Mouse (Mus musculus) lung, postnatal 36 days (tissue): ENCODE measurements around the gene Elovl3.
"Not testable (repeated sequence)": the region's sequence is repeated elsewhere in the genome, so short reads cannot be mapped to it uniquely, and the experiment has no call there.

Experiments used
- DNase-seq: peaks from one replicate; pipeline ENCODE4 v3.0.0; 2022; ENCODE audit warnings: mixed read lengths

Gene Elovl3

DNA sequence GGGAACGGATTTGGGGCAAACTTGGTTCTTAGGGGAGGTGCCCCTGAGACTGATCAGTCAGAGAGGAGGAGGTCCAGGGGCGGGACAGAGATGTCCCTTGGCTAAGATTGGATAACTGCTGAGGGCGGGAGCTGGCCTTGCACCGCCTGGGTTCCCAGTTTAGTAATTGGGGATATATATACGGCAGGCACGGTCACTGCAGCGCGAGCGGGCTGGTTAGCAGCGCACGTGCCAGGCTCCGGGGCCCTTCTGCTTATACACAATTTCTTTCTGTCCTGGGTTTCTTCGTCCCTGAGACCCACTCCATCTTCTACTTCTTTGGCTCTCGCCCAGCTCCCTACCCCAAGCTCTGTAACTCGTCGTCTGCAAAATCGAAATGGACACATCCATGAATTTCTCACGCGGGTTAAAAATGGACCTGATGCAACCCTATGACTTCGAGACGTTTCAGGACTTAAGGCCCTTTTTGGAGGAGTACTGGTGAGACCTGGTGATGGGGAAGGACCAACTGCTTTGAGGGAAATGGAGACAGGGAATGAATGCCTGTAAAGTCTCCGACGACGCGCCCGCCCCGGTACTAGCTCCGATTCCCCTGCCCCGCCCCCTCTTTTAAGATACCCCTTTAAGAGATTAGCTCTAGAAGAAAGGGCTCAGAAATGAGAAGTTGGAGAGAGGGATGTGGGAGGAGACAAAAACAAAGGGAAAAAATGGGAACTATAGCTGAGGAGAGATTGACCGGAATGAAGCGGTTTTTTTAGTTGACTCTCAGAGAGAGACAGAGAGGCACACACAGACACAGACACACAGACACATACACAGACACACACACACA is at the start of gene Elovl3:
Elovl3 (plus strand) TSS at position 204 of the 832 bp plus-strand sequence.
- peak; percentile 56 for DNase-seq

DNA sequence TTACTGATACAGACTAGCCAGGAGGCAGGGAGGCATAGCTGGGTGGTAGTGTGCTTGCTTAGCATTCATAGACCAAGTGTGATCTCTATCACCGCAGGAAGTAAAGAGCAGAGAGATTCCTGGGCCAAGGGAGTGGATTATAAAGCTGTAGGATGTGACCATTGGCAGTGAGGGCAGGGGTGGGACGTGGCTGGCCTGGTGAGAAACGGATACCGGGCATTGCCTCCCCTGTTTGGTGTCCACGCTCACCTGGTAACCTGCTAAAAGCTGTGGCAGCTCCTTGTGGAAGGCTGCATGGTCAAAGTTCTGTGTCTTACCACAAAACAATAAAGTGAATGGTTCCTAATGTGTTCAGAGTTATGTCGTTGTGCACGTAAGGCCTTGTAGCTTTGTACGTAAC is 46.5 kb upstream of the Elovl3 start:
- no peak for DNase-seq

DNA sequence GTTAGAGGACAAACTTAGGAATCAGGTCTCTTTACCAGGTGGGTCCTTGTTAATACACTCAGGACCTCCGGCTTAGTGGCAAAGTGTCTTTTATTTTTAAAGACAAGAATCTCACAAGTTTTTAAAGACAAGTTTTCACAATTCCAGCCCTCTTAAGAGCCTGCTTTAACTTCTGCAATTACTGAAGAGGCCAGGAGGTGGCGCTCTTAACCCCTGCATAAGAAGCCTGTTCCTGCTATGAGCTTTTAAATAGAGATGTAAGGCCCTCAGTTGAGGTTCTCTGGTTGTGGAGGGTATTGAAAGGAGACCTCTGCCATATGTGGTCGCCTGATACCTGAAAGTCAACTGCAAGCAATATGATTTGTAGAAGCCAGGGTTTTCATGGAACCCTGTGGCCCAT is 45.4 kb upstream of the Elovl3 start:
- DNase-seq: peak; percentile 66

DNA sequence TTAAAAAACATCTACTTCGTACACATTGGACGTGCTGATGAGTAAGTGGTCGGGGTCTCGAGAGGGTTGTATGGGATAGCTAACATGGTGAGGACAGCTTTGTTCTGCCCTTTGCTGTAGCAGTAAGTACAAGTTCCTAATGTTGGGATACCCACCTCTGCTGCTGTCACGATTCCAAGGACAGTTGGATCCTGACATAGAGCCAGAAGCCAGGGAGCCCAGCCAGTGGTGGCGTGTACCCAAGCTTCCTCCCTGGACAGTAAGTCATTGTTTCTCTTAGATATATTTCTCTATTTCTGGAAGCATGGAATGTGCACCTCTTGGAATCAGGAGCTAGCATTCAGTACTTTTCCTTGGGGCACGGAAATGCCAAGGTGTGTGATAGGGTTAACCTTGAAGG is 43.8 kb upstream of the Elovl3 start:
- no peak for DNase-seq

DNA sequence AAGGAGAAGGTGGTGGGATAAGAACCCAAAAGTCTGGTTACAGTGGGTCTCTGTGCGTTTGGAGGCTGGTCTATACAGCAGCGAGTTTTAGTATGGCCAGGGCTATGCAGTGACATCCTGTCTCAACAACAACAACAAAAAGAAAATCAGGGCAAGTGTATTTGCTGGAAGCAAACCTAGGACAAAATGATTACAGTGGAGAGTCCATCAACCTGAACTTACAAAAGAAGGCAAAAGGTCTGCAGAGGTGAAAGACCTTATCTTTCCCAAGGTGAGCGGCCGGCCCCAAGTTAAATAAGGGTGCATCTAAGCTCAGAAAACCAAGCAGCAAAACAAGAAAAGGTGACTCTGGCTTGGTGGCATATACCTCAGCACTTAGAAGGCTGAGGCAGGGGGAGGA is 40.1 kb upstream of the Elovl3 start:
- DNase-seq: no peak

DNA sequence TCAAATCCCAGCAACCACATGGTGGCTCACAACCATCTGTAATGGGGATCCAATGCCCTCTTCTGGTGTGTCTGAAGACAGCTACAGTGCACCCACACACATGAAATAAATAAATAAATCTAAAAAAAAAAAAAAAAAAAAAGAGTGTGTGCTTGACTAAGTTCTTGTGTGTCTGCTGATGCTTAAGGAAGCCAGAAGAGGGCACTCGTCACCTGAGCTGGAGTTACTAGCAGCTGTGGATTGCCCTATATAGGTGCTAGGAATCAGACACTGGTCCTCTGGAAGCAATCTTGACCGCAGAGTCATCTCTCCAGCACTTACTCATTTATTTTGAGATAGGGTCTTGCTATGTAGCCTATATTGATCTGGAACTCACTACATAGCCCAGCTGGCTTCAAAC is 37.6 kb upstream of the Elovl3 start:
- no peak for DNase-seq

DNA sequence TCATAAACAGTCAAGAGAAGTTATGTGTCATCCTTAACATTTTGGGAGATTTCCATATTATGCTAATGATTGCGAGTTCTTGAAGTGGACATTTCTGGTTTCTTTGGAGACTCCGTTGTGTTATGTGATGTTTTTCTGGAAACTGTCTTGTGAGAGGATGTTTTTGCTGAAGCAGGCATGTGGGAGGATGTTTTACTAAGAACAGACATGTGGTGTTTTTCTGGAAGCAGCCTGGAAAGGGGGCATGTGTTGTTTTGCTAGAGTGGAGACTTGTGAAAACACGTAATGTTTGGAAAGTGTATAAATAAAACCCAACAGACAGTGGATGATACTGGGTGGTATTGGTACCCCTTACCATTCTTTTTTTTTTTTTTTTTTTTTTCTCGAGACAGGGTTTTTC is 36.4 kb upstream of the Elovl3 start:
- DNase-seq: no peak

DNA sequence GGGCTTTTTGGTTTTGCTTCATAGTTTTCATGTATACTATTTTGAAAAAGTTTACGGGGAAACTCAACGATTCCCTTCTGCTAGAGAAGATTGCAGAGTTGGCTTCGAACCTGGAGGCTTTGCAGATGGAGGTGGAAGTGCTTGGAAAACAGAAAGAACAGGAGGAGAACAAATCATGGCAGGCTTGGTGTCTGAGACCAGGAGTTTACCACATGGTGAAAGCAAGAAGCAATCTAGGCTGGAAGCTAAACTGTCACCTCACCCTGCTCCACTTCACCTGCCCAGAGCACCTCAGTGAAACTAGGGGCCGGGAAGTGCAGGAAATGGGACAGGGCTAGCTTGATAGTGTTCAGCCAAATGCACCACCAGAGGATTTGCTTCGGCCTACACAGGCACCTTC is 35.3 kb upstream of the Elovl3 start:
- no peak for DNase-seq

DNA sequence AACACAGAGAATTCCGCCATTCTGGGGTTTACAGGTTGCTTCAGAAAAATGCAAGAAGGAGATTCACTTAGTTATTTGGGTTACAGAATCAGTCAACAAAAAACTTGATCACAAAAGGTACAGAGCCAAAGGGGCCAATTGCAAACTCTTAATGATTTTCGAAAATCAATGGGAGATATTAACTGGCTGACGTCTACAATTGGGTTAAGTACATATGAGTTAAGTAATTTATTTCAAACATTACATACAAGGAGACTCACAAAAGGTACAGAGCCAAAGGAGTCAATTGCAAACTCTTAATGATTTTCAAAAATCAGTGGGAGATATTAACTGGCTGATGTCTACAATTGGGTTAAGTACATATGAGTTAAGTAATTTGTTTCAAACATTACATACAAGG is 32.1 kb upstream of the Elovl3 start:
- no peak for DNase-seq

DNA sequence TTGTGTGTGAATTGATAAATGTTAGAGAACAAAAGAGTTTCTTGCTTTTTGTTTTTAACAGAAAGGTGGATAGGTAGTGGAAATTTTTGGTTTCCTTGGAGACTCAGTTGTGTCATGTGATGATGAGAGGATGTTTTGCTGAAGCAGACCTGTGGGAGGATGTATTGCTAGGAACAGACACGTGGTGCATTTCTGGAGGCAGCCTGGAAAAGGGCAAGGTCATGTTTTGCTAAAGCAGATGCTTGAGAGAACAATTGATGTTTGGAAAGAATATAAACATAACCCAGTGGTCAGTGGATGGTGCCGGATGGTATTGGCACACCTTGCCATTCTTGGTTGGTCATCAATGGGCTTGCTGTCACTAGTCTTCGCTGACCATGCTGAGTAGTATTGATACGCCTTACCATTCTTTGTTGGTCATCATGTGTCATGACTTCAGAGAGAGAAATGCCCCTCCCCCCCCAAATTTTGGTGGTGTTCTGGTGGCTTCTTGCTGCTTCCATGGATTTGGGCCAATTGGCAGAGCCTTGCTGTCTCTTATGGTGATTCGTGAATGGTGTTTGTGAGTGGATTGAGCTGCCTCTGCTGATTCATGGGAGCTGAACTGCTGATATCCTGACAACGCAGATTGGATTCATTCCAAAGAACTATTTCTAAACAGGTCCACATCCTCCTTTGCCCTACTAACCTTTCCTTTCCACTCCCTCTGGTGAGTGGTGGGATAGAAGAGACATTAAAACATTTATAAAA is 28.1 kb upstream of the Elovl3 start:
- DNase-seq: no peak

DNA sequence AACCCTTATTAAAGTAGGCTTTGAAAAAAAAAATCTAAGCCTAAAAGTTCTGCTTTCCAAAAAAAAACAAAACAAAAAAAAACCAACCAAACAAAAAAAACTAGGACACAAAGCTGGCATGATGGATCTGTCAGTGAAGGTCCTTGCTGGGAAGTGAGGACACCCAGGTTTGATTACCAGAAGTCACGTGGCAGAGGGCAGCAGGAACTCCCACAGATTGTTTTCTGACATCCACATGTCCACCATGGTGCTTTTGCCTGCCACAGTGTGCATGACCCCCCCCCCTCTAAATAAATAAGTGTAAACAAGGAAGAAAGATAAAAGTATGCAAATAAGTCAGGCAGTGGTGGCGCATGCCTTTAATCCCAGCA is 27.5 kb upstream of the Elovl3 start:
- DNase-seq: no peak

DNA sequence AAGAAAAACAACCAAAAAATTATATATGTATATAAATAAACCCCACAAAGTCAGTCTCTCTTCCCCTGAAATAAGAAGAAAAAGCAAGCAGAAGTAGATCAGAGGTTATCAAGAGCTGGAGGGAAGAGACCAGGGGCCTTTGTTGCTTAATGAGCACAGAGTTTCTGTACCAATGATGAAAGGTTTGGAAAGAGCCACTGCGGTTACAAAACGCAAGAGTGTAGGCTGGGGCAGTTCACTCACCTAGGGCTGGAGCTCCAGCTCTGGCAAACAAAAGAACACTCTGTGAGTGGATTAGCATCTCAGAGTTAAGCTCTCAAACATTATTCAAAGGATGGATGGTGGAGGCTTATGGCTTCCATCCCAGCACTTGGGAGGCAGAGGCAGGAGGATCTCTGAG is 21.5 kb upstream of the Elovl3 start:
- DNase-seq: peak; percentile 20

DNA sequence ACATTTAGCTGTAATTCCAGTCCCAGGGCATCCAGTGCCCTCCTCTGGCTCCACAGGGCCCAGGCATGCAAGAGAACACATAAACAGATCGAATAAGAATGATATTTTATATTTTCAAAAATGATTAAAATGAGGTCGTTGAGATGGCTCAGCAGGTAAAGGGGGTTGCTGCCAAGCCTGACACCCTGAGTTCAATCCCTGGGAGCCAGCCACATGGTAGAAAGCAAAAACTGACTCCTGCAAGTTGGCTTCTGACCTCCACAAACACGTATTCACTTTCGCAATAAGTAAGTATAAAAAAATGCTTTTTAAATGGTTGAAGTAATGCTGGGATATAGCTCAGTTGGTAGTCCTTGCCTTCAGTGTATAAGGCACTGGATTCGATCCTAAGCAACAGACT is 20.9 kb upstream of the Elovl3 start:
- DNase-seq: no peak

DNA sequence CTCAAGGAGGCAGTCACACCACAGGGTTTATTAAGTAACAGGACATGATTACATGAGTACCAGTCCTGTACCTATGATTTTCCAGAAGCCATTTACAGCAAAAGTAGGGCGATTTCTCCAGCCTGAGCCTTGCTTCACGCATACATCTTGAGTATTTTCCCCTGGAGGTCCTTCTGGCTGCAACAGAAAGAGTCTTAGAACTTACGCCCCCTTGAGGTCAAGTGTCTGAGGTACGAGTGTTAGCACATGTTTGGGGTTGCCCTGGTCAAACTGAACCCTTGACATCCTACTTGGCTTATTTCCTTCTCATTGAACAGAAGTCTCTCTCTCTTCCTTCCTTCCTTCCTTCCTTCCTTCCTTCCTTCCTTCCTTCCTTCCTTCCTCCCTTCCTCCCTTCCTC is 17.1 kb upstream of the Elovl3 start:
- no peak for DNase-seq

DNA sequence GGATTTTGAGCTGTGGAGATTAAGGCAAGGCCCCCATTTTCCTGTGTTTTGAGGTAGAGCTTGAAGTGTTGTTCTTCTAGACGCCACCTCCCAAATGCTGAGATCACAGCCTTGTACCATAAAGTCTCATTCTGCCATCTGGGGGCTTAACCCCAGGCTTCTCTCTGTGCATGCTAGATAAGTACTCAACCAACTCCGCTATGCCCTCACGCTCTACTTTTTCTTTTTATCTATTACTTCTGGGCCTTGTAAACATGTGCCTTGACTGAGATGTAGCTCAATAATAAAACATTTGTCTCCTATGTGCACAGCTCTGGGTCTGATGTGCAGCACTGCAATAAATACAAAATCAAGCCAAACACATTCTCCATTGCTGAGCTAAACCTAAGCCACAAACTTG is 12.2 kb upstream of the Elovl3 start:
- no peak for DNase-seq

DNA sequence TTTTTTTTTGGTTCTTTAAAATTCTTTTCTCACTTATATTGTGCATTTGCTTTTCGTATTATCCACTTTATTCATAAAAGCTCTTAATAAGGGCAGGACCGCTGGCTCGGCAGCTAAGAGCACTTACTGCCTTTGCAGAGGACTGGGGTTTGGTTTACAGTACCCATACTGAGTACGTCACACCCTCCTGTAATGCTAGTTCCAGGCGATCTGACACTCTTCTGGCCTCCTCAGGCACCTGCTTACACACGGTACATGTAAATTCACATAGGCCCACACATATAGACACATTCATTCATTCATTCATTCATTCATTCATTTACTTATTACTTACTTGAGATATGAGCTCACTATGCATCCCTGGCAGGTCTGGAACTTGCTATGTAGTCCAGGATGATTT is 10.8 kb upstream of the Elovl3 start:
- no peak for DNase-seq

DNA sequence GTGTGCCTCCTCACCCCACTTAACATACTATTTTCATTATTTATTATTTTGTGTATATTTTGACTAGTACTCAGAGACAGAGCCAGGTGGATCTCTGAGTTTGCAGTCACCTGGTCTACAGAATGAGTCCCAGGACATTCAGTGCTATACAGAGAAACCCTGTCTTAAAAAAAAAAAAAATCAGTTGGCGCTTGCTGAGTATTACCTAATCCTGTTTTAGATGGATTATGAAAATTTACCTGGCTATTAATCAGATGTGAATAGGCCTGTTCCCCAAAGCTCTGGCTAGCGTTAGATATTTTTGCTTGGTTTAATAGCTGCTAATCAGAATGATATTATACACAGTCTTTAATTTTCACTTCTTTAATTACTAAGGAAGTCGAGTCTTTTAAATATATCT is 7.8 kb upstream of the Elovl3 start:
- DNase-seq: no peak

DNA sequence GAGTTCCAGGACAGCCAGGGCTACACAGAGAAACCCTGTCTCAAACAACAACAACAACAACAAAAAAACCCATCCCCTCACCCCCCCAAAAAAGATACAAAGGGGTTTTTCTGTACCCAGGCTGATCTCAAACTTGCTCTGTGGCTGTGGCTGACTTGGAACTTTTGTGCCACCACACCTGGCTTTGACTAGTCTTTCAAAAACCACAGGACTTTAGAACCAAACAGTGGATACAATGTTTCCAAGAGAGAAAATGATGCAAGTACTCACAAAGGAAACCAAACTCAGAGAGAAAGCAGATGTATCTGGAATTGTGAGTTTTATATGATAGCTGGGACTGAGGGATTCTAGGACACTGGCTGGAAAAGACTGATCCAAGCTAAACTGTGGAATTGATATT is 7.0 kb upstream of the Elovl3 start:
- no peak for DNase-seq

DNA sequence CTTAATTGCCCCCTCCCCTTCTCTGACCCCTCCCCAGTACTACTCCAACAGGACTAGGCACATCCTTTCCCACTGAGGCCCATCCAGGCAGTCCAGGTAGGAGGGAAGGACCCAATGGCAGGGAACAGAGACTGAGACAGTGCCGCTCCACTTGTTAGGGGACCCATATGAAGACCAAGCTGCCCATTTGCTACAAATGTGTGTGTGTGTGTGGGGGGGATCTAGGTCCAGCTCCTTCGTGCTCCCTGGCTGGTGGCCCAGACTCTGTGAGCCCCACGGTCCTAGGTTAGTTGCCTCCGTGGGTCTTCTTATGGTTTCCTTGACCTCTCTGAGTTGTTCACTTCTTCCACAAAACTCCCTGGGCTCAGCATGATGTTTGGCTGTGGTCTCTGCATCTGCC is 5.4 kb upstream of the Elovl3 start:
- DNase-seq: no peak

DNA sequence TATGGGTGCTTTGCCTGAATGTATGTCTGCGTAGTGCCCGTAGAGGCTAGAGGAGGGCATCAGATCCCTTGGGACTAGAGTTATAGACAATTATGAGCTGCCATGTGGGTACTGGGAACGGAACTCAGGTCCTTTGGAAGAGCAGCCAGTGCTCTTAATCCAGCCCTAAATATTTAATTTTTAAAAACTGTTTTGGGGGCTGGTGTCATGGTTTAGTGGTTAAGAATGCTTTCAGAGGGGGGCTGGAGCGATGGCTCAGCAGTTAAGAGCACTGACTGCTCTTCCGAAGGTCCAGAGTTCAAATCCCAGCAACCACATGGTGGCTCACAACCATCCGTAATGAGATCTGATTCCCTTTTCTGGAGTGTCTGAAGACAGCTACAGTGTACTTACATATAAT is 2.0 kb upstream of the Elovl3 start:
- not testable (repeated sequence) for DNase-seq

DNA sequence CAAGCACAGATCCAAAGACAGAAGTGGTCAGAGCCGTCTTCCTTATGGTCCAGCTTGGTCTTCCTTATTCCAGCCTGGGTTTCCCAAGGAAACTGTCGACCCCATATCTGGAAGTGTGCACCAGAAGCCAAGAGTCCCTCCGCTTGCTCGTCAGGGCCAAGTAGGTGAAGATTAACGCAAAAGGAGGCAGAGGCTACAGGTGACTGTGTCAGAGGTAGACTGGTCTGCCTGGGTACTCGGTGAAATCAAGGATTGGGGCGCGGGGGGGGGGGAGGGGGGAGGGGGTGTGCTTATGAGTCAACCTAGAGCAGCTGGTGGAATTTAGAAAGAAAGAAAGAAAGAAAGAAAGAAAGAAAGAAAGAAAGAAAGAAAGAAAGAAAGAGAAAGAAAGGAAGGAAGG is 414 bp upstream of the Elovl3 start:
- no peak for DNase-seq

DNA sequence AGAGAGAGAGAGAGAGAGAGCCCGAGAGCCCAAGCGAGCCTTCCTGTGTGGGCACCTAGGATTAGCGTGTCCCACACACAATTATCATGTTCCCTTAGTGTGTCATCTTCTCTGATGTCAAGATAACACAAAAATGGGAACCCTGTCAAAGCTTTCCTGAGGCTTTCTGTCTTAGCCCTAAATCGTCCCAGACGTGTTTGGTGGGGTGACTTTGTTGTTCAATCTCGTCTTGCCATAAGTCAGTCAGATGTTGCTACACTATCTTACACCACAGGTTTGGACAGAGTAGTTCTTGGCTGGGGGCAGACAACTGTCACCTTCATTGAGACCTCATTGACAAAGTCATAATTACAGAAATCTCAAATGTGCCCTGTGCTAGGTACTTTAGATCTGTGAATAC is 880 bp downstream of the Elovl3 start:
- DNase-seq: no peak

DNA sequence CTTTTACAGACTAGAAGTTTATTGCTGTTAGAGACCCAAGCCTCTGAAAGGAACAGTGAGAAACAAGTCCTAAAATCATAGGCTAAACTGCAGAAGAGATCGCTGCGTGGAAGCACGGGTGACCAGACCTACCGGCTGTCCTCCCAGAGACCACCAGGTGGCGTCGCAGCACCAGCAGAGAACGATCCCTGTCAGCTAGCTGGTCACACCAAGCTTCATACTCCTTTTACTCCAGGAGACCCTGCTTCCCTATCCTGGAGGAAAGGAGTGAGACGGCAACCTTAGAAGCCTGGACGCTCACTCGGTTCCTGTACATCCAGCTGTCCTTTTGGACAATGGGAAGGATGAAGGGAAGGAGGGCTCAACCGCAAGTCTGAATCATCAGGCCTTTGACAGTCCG is 3.6 kb downstream of the Elovl3 start:
- DNase-seq: peak; percentile 95

DNA sequence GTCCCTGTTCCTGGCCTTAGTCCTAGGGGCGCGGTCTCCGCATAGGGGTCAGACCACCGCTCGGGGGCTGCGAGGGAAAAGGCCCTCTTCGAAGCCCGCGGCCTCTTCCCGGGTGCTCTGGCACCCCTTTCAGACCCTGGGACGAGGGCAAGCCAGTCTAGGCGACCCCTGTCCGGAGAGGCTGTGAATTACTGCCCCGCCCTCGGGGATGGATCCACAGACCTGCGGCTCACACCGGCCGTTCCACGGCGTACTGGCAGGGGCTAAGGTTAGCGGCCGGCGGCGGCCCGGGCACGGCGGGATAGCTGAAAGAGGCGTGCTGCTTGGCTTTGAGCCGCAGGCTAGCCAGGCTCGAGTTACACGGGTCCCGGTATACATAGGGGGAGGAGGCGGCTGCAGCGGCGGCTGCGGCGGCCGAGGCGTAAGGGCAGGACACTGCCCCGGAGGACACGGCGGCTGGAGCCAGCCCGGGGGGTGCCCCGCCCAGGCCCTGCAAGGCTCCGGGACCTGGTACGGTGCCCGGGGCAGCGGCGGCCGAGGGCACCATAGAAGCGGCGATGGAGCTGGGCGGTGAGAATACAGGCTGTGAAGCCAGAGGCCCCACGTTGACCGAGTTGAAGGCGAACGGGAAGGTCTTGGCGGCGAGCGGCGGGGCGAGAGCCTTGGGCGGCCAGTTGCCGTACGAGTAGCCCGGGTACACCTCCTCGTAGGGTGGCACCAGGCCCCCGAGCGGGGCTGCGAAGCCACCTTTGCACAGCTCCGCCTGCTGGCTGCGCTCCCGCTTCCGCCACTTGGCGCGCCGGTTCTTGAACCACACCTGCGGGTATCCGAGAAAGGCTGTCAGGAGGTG is 4.3 kb downstream of the Elovl3 start:
- peak; percentile 76 for DNase-seq
